Mouse (Mus musculus): ENCODE results near the gene 1810046K07Rik. TPM values are rescaled to one million over a fixed set of nuclear protein-coding genes. Genes with fewer than 3 reads are reported as not detected.

The 1810046K07Rik gene
- polyA plus RNA-seq, 1 experiment from 2014 or later = not detected

- Histone ChIP-seq H3K27ac (ENCODE audit: low read depth, low read length) (no peak within 1 kb of the TSS), H3K4me2 (ENCODE audit: low read depth) (peak within 1 kb of the TSS; percentile 95), H3K9ac (ENCODE audit: low read length) (peak within 1 kb of the TSS; percentile 72), H3K4me1 (ENCODE audit: control insufficient read depth, insufficient read depth, low read length) (no peaks in the 10 kb centered on the region), H3K4me3 (ENCODE audit: low read depth, low read length) (peak within 1 kb of the TSS; percentile 51), H3K9me3 (ENCODE audit: control insufficient read depth, low read length) (no peaks in the 10 kb centered on the region), H3K36me3 (ENCODE audit: control insufficient read depth, insufficient read depth, low read length) (no peaks in the 10 kb centered on the region), H3K27me3 (ENCODE audit: control insufficient read depth, insufficient read depth, low read length) (peaks cover 10% of the 10 kb centered on the region; the same call in 1 of the 2 replicates)
- ATAC-seq (ENCODE audit: insufficient read depth, low FRiP score, low TSS enrichment) (peak; percentile 97), DNase-seq (ENCODE audit: low spot score) (peak; percentile 88)
- under 1% methylated on average over 52 of the region's 53 CpGs for WGBS
These were observed 50.0 kb downstream of the 1810046K07Rik start, which contains the start of gene Colca2 for GRCm38 (mm10) chr9:51278500-51279381. Colca2 (minus strand) TSS chr9:51278569.

- H3K27ac ChIP-seq (ENCODE audit: low read depth, low read length) = no peak overlapping the region
- no peaks in the 10 kb centered on the region for H3K36me3 ChIP-seq (ENCODE audit: control insufficient read depth, insufficient read depth, low read length)
- DNase-seq (ENCODE audit: low spot score) = no peak
- H3K4me3 ChIP-seq (ENCODE audit: low read depth, low read length) = peak overlapping the region; percentile 51
- peak overlapping the region; percentile 72 for H3K9ac ChIP-seq (ENCODE audit: low read length)
- H3K27me3 ChIP-seq (ENCODE audit: control insufficient read depth, insufficient read depth, low read length) = peaks cover 10% of the 10 kb centered on the region; the same call in 1 of the 2 replicates
- ATAC-seq (ENCODE audit: insufficient read depth, low FRiP score, low TSS enrichment) = no peak; the same call in 1 of the 2 replicates
- H3K9me3 ChIP-seq (ENCODE audit: control insufficient read depth, low read length) = no peaks in the 10 kb centered on the region
- WGBS = 23% methylated on average over 13 of the region's 13 CpGs
- no peaks in the 10 kb centered on the region for H3K4me1 ChIP-seq (ENCODE audit: control insufficient read depth, insufficient read depth, low read length)
- H3K4me2 ChIP-seq (ENCODE audit: low read depth) = peak overlapping the region; percentile 95
These were observed 50.8 kb downstream of the 1810046K07Rik start for GRCm38 (mm10) chr9:51277834-51278498.

GRCm38 (mm10) chr9:51274678-51275077 lies 54.0 kb downstream of the 1810046K07Rik start:
- no peaks in the 10 kb centered on the region for H3K36me3 ChIP-seq (ENCODE audit: control insufficient read depth, insufficient read depth, low read length)
- H3K27ac ChIP-seq (ENCODE audit: low read depth, low read length) = no peak overlapping the region
- no peak for DNase-seq (ENCODE audit: low spot score)
- no peak overlapping the region for H3K9ac ChIP-seq (ENCODE audit: low read length)
- peaks cover 8% of the 10 kb centered on the region; the same call in 1 of the 2 replicates for H3K27me3 ChIP-seq (ENCODE audit: control insufficient read depth, insufficient read depth, low read length)
- H3K4me1 ChIP-seq (ENCODE audit: control insufficient read depth, insufficient read depth, low read length) = no peaks in the 10 kb centered on the region
- no peak overlapping the region for H3K4me2 ChIP-seq (ENCODE audit: low read depth)
- no peak overlapping the region for H3K4me3 ChIP-seq (ENCODE audit: low read depth, low read length)
- 39% methylated on average over 4 of the region's 4 CpGs for WGBS
- no peak for ATAC-seq (ENCODE audit: insufficient read depth, low FRiP score, low TSS enrichment)
- no peaks in the 10 kb centered on the region for H3K9me3 ChIP-seq (ENCODE audit: control insufficient read depth, low read length)

- H3K9me3 ChIP-seq (ENCODE audit: control insufficient read depth, low read length) = no peaks in the 10 kb centered on the region
- ATAC-seq (ENCODE audit: insufficient read depth, low FRiP score, low TSS enrichment) = no peak
- H3K4me2 ChIP-seq (ENCODE audit: low read depth) = no peak overlapping the region
- no peaks in the 10 kb centered on the region for H3K4me1 ChIP-seq (ENCODE audit: control insufficient read depth, insufficient read depth, low read length)
- WGBS = 68% methylated on average over 9 of the region's 9 CpGs
- no peak for DNase-seq (ENCODE audit: low spot score)
- no peaks in the 10 kb centered on the region for H3K36me3 ChIP-seq (ENCODE audit: control insufficient read depth, insufficient read depth, low read length)
- no peak overlapping the region for H3K27ac ChIP-seq (ENCODE audit: low read depth, low read length)
- no peaks in the 10 kb centered on the region for H3K27me3 ChIP-seq (ENCODE audit: control insufficient read depth, insufficient read depth, low read length)
- no peak overlapping the region for H3K4me3 ChIP-seq (ENCODE audit: low read depth, low read length)
- H3K9ac ChIP-seq (ENCODE audit: low read length) = no peak overlapping the region
These were observed 55.0 kb downstream of the 1810046K07Rik start for GRCm38 (mm10) chr9:51273581-51274154.

GRCm38 (mm10) chr9:51272102-51272501 lies 56.6 kb downstream of the 1810046K07Rik start:
- Histone ChIP-seq H3K4me2 (ENCODE audit: low read depth) (no peak overlapping the region), H3K4me3 (ENCODE audit: low read depth, low read length) (no peak overlapping the region), H3K9ac (ENCODE audit: low read length) (no peak overlapping the region), H3K36me3 (ENCODE audit: control insufficient read depth, insufficient read depth, low read length) (no peaks in the 10 kb centered on the region), H3K9me3 (ENCODE audit: control insufficient read depth, low read length) (no peaks in the 10 kb centered on the region), H3K27ac (ENCODE audit: low read depth, low read length) (no peak overlapping the region), H3K27me3 (ENCODE audit: control insufficient read depth, insufficient read depth, low read length) (no peaks in the 10 kb centered on the region), H3K4me1 (ENCODE audit: control insufficient read depth, insufficient read depth, low read length) (no peaks in the 10 kb centered on the region)
- DNase-seq (ENCODE audit: low spot score) (no peak), ATAC-seq (ENCODE audit: insufficient read depth, low FRiP score, low TSS enrichment) (no peak)
- WGBS = 77% methylated on average over 5 of the region's 5 CpGs

- Histone ChIP-seq H3K4me2 (ENCODE audit: low read depth) (no peak overlapping the region), H3K4me1 (ENCODE audit: control insufficient read depth, insufficient read depth, low read length) (no peaks in the 10 kb centered on the region), H3K9ac (ENCODE audit: low read length) (no peak overlapping the region), H3K27ac (ENCODE audit: low read depth, low read length) (no peak overlapping the region), H3K27me3 (ENCODE audit: control insufficient read depth, insufficient read depth, low read length) (no peaks in the 10 kb centered on the region), H3K36me3 (ENCODE audit: control insufficient read depth, insufficient read depth, low read length) (no peaks in the 10 kb centered on the region), H3K9me3 (ENCODE audit: control insufficient read depth, low read length) (no peaks in the 10 kb centered on the region), H3K4me3 (ENCODE audit: low read depth, low read length) (no peak overlapping the region)
- no peak for DNase-seq (ENCODE audit: low spot score)
- no peak for ATAC-seq (ENCODE audit: insufficient read depth, low FRiP score, low TSS enrichment)
- WGBS = 80% methylated on average over 8 of the region's 8 CpGs
These were observed 57.6 kb downstream of the 1810046K07Rik start for GRCm38 (mm10) chr9:51271073-51271472.

- no peak overlapping the region for H3K4me3 ChIP-seq (ENCODE audit: low read depth, low read length)
- H3K4me1 ChIP-seq (ENCODE audit: control insufficient read depth, insufficient read depth, low read length) = no peaks in the 10 kb centered on the region
- no peak overlapping the region for H3K9ac ChIP-seq (ENCODE audit: low read length)
- no peaks in the 10 kb centered on the region for H3K27me3 ChIP-seq (ENCODE audit: control insufficient read depth, insufficient read depth, low read length)
- H3K36me3 ChIP-seq (ENCODE audit: control insufficient read depth, insufficient read depth, low read length) = no peaks in the 10 kb centered on the region
- H3K27ac ChIP-seq (ENCODE audit: low read depth, low read length) = no peak overlapping the region
- no peak for DNase-seq (ENCODE audit: low spot score)
- ATAC-seq (ENCODE audit: insufficient read depth, low FRiP score, low TSS enrichment) = no peak
- no peak overlapping the region for H3K4me2 ChIP-seq (ENCODE audit: low read depth)
- no peaks in the 10 kb centered on the region for H3K9me3 ChIP-seq (ENCODE audit: control insufficient read depth, low read length)
- 79% methylated on average over 5 of the region's 5 CpGs for WGBS
These were observed 59.9 kb downstream of the 1810046K07Rik start for GRCm38 (mm10) chr9:51268852-51269251.

GRCm38 (mm10) chr9:51258426-51258825 lies 70.3 kb downstream of the 1810046K07Rik start:
- Histone ChIP-seq H3K36me3 (ENCODE audit: control insufficient read depth, insufficient read depth, low read length) (no peaks in the 10 kb centered on the region), H3K9me3 (ENCODE audit: control insufficient read depth, low read length) (no peaks in the 10 kb centered on the region), H3K9ac (ENCODE audit: low read length) (no peak overlapping the region), H3K4me3 (ENCODE audit: low read depth, low read length) (no peak overlapping the region), H3K27me3 (ENCODE audit: control insufficient read depth, insufficient read depth, low read length) (no peaks in the 10 kb centered on the region), H3K4me2 (ENCODE audit: low read depth) (no peak overlapping the region), H3K4me1 (ENCODE audit: control insufficient read depth, insufficient read depth, low read length) (no peaks in the 10 kb centered on the region), H3K27ac (ENCODE audit: low read depth, low read length) (no peak overlapping the region)
- 85% methylated on average over 5 of the region's 5 CpGs for WGBS
- ATAC-seq (ENCODE audit: insufficient read depth, low FRiP score, low TSS enrichment) = no peak
- DNase-seq (ENCODE audit: low spot score) = no peak

Measured in neural tube, embryonic 11.5 days (tissue).